Mouse (Mus musculus): ENCODE measurements around the gene Fkbp11.

DNA sequence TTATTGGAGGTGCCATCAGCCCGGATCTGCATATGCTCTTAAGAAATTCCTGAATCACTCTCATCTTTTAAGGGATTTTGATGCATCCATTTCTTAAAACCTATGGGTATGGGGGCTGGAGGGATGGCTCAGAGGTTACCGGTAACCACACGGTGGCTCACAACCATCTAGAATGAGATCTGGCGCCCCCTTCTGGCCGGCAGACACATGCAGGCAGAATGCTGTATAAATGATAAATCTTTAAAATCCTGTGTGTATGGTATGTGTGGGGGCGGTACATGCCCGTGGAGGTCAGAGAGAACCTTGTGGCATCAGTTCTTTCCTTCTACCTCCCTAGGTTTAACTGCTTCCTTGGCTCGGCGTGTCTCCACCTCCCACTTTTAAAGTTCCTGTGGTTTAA is 17.6 kb downstream of the Fkbp11 start:
- TF ChIP-seq FLI1 (IDR thresholded peaks at IDR 0.05; ENCODE audit: low read length) (no peak), GATA1 (IDR thresholded peaks at IDR 0.05; ENCODE audit: borderline replicate concordance, low read length) (no peak)
